Mouse (Mus musculus) limb, embryonic 15.5 days (tissue): Measurements from ENCODE around the gene Zfp69. TPM values are rescaled to one million over a fixed set of nuclear protein-coding genes. Genes with fewer than 3 reads are reported as not detected.
A peak's percentile ranks its signal among the peaks of the same experiment; 100 is the strongest.

Source experiments
- ATAC-seq: fragments of 200-750 bp; cut with Nextera tagmentation; 2 replicates; pipeline ENCODE4 v1.8.0; 2017; ENCODE audit warnings: low read depth, moderate TSS enrichment; ENCODE audit not compliant: insufficient number of reproducible peaks, low FRiP score, low TSS enrichment
- H3K27ac ChIP-seq: fragments of 300-500 bp; sonication (generic); 2 replicates; pipeline ENCODE4 v1.5.1; 2015; ENCODE audit warnings: moderate library complexity, mild to moderate bottlenecking, inconsistent platforms
- H3K27me3 ChIP-seq: fragments of 300-500 bp; sonication (generic); 2 replicates; pipeline ENCODE4 v1.6.1; 2015; ENCODE audit warnings: inconsistent platforms
- H3K36me3 ChIP-seq: fragments of 300-500 bp; sonication (generic); 2 replicates; pipeline ENCODE4 v1.6.1; 2015; ENCODE audit warnings: inconsistent platforms
- H3K4me1 ChIP-seq: fragments of 300-500 bp; sonication (generic); 2 replicates; pipeline ENCODE4 v1.6.1; 2015; ENCODE audit warnings: inconsistent platforms
- H3K4me2 ChIP-seq: fragments of 300-500 bp; sonication (generic); 2 replicates; pipeline ENCODE4 v1.6.1; 2015; ENCODE audit warnings: mild to moderate bottlenecking, inconsistent platforms
- H3K4me3 ChIP-seq: fragments of 300-500 bp; sonication (generic); 2 replicates; pipeline ENCODE4 v1.5.1; 2015; ENCODE audit warnings: mild to moderate bottlenecking, inconsistent platforms
- H3K9ac ChIP-seq: fragments of 300-500 bp; sonication (generic); 2 replicates; pipeline ENCODE4 v1.6.1; 2015; ENCODE audit warnings: inconsistent platforms
- H3K9me3 ChIP-seq: fragments of 300-500 bp; sonication (generic); 2 replicates; pipeline ENCODE4 v1.6.1; 2016; ENCODE audit warnings: inconsistent platforms
- WGBS: fragments of 180-500 bp; shearing (Covaris S2); methylation state at CpG from one replicate; pipeline ENCODE4 v1.1.7; 2015; 5-methylcytosine and 5-hydroxymethylcytosine counted together
- polyA plus RNA-seq: library from polyadenylated mRNA; unstranded; fragments of >200 nt; fragmentation: Nextera tagmentation; extraction: Ambion mirVana; gene quantifications from 2 replicates; pipeline ENCODE4 v1.2.1, GENCODE M21; 2015

Gene Zfp69
- 7.9 and 8.2 TPM in 2 replicates for polyA plus RNA-seq

GRCm38 (mm10) chr4:120951428-120951973 lies at the start of gene Zfp69:
Zfp69 (minus strand) TSS chr4:120951699.
- Histone ChIP-seq H3K27ac (peak within 1 kb of the TSS; percentile 90), H3K4me2 (peak within 1 kb of the TSS; percentile 81), H3K36me3 (peaks cover 9% of the 10 kb centered on the region), H3K9ac (peak within 1 kb of the TSS; percentile 77), H3K4me3 (peak within 1 kb of the TSS; percentile 84), H3K27me3 (no peaks in the 10 kb centered on the region), H3K4me1 (peaks cover 9% of the 10 kb centered on the region; the same call in 1 of the 2 replicates), H3K9me3 (no peaks in the 10 kb centered on the region)
- peak; percentile 97 for ATAC-seq
- under 1% methylated on average over 60 of the region's 60 CpGs for WGBS

GRCm38 (mm10) chr4:121001042-121001441 lies 49.5 kb upstream of the Zfp69 start:
- Histone ChIP-seq H3K4me2 (no peak overlapping the region), H3K4me3 (no peak overlapping the region), H3K27ac (no peak overlapping the region), H3K27me3 (no peaks in the 10 kb centered on the region), H3K9me3 (no peaks in the 10 kb centered on the region), H3K36me3 (no peaks in the 10 kb centered on the region), H3K4me1 (peaks cover 16% of the 10 kb centered on the region), H3K9ac (no peak overlapping the region)
- WGBS: 81% methylated on average over 2 of the region's 2 CpGs
- ATAC-seq: no peak

DNA sequence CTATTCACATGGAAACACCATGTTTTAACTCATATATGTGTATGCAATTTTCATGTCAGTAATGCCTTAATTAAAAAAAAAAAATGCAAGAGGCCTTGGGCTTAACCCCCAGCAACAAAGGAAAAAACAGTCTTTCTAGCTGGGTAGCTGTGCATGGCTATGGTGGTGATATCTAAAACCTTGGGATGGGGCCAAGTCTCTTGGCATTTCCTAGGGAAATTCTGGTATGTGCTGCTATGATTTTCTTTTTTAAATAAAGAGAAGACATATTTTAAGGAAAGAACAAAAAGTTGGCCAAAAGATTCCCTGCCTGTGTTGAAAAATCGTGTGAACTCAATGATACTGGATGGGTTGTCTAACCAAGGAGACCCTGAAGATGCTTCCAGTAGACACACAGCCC lies 44.4 kb upstream of the Zfp69 start:
- no peaks in the 10 kb centered on the region for H3K36me3 ChIP-seq
- no peak overlapping the region for H3K4me3 ChIP-seq
- no peak overlapping the region for H3K27ac ChIP-seq
- ATAC-seq: no peak
- no peak overlapping the region for H3K4me2 ChIP-seq
- no peaks in the 10 kb centered on the region for H3K9me3 ChIP-seq
- no peak overlapping the region for H3K9ac ChIP-seq
- no peaks in the 10 kb centered on the region for H3K27me3 ChIP-seq
- 68% methylated on average over 1 of the region's 1 CpGs for WGBS
- H3K4me1 ChIP-seq: no peaks in the 10 kb centered on the region

DNA sequence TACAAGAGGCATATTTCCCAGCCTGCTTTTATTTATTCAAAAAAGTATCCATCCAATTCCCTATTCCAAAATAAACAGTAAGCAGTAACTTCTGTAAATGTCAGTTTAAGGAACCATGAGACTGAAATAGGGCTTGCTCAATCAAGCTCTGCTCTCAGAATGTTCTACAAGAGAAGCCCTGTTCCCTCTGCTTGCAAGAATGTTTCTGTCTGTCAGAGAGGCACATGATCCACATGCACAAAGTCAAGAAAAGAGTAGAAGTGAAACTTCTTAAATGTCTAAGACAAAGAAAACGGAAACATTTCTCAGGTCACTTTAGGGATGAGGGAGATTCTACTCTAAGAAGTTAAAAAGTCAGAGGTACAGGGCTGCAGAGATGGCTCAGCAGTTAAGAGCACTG lies 41.5 kb upstream of the Zfp69 start:
- Histone ChIP-seq H3K27ac (no peak overlapping the region), H3K27me3 (no peaks in the 10 kb centered on the region), H3K4me3 (no peak overlapping the region), H3K4me1 (0 out of 2 replicates have a peak, but pooled peaks cover 4% of the 10 kb centered on the region), H3K4me2 (no peak overlapping the region), H3K9me3 (no peaks in the 10 kb centered on the region), H3K9ac (no peak overlapping the region), H3K36me3 (no peaks in the 10 kb centered on the region)
- ATAC-seq: no peak
- WGBS: 77% methylated on average over 1 of the region's 1 CpGs

- Histone ChIP-seq H3K4me2 (no peak overlapping the region), H3K27me3 (no peaks in the 10 kb centered on the region), H3K4me3 (no peak overlapping the region), H3K9me3 (no peaks in the 10 kb centered on the region), H3K4me1 (0 out of 2 replicates have a peak, but pooled peaks cover 4% of the 10 kb centered on the region), H3K27ac (no peak overlapping the region), H3K9ac (no peak overlapping the region), H3K36me3 (no peaks in the 10 kb centered on the region)
- WGBS: 71% methylated on average over 2 of the region's 2 CpGs
- no peak for ATAC-seq
Observed at GRCm38 (mm10) chr4:120992284-120992683, 40.8 kb upstream of the Zfp69 start.

DNA sequence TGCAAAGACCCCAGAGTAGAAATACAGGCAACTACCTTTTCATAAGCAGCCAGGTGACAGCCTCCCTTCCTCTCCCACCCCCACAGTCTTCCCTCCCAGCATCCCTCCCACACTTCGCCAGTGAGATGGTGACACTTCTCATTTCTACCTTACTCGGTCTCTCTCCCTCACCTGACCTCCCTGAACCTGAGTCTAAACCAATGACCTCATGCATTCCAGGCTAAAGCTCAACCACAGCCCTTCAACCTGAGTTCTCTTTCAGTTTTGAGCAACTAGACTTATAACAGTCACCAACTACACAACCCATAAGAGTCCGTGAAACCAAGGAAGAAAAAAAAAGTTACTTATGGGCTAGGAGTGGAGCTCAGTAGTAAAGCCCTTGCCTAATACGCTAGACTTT lies 35.8 kb upstream of the Zfp69 start:
- no peak overlapping the region for H3K4me2 ChIP-seq
- no peak overlapping the region for H3K27ac ChIP-seq
- H3K9ac ChIP-seq: no peak overlapping the region
- H3K4me3 ChIP-seq: no peak overlapping the region
- H3K27me3 ChIP-seq: no peaks in the 10 kb centered on the region
- no peak for ATAC-seq
- no peaks in the 10 kb centered on the region for H3K9me3 ChIP-seq
- peaks cover 9% of the 10 kb centered on the region for H3K36me3 ChIP-seq
- H3K4me1 ChIP-seq: 0 out of 2 replicates have a peak, but pooled peaks cover 4% of the 10 kb centered on the region
- WGBS: 67% methylated on average over 4 of the region's 4 CpGs

DNA sequence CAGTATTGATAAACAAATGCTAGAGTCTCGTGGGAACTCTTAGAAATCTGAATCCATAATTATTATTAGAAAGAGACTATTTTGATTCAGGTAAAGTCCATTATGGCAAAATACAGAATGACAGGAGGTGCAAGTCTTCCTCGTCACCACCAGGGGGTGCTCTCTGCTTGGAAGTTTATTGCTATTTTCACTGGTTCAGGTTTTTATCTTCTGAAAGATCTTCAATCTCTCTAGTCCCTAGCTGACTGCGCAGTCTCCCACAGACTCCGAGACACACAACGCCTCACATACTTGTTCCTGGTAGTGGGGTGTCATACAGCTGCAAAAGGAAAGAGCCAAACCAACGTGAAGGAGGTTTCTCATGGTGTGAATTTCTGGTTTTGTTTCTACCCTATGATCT lies 34.9 kb upstream of the Zfp69 start:
- Histone ChIP-seq H3K4me2 (no peak overlapping the region), H3K4me3 (no peak overlapping the region), H3K4me1 (0 out of 2 replicates have a peak, but pooled peaks cover 4% of the 10 kb centered on the region), H3K9ac (no peak overlapping the region), H3K9me3 (no peaks in the 10 kb centered on the region), H3K27ac (no peak overlapping the region), H3K36me3 (peaks cover 13% of the 10 kb centered on the region), H3K27me3 (no peaks in the 10 kb centered on the region)
- 19% methylated on average over 6 of the region's 6 CpGs for WGBS
- ATAC-seq: no peak

GRCm38 (mm10) chr4:120978221-120978620 lies 26.7 kb upstream of the Zfp69 start:
- no peak overlapping the region for H3K4me3 ChIP-seq
- no peaks in the 10 kb centered on the region for H3K4me1 ChIP-seq
- H3K36me3 ChIP-seq: peaks cover 35% of the 10 kb centered on the region
- H3K27ac ChIP-seq: no peak overlapping the region
- 78% methylated on average over 3 of the region's 3 CpGs for WGBS
- no peak overlapping the region for H3K9ac ChIP-seq
- no peaks in the 10 kb centered on the region for H3K9me3 ChIP-seq
- no peak overlapping the region for H3K4me2 ChIP-seq
- ATAC-seq: no peak
- no peaks in the 10 kb centered on the region for H3K27me3 ChIP-seq

GRCm38 (mm10) chr4:120975428-120975734 lies 23.9 kb upstream of the Zfp69 start:
- no peak overlapping the region for H3K4me3 ChIP-seq
- no peaks in the 10 kb centered on the region for H3K9me3 ChIP-seq
- no peaks in the 10 kb centered on the region for H3K4me1 ChIP-seq
- ATAC-seq: no peak
- no peaks in the 10 kb centered on the region for H3K27me3 ChIP-seq
- H3K9ac ChIP-seq: no peak overlapping the region
- WGBS: 88% methylated on average over 4 of the region's 4 CpGs
- peaks cover 36% of the 10 kb centered on the region for H3K36me3 ChIP-seq
- no peak overlapping the region for H3K4me2 ChIP-seq
- H3K27ac ChIP-seq: no peak overlapping the region

- Histone ChIP-seq H3K9me3 (no peaks in the 10 kb centered on the region), H3K4me2 (no peak overlapping the region), H3K36me3 (peaks cover 37% of the 10 kb centered on the region), H3K9ac (no peak overlapping the region), H3K27ac (no peak overlapping the region), H3K4me3 (no peak overlapping the region), H3K4me1 (no peaks in the 10 kb centered on the region), H3K27me3 (no peaks in the 10 kb centered on the region)
- 84% methylated on average over 11 of the region's 11 CpGs for WGBS
- ATAC-seq: no peak
Observed at GRCm38 (mm10) chr4:120974711-120975427, 23.4 kb upstream of the Zfp69 start.

DNA sequence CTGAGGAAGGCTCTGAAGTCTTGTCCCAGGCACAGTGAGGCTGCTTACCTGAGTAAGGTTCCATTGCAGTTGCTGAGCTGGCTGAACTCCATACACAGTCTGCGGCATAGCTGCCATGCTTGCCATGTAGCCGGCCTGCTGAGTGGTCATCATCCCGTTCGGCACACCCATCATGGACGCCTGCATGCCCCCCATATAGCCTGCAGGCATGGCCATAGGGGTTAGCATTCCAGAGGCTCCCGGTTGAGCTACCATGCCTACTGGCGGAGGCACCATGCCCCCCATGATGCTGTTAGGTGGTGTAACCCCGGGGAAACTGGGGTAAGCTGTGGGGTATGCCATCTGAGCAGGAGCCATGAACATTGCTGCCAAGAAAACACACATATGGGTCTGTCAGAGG lies 20.3 kb upstream of the Zfp69 start:
- Histone ChIP-seq H3K36me3 (peaks cover 51% of the 10 kb centered on the region), H3K27me3 (no peaks in the 10 kb centered on the region), H3K9ac (no peak overlapping the region), H3K4me3 (no peak overlapping the region), H3K27ac (no peak overlapping the region), H3K4me2 (no peak overlapping the region), H3K9me3 (no peaks in the 10 kb centered on the region), H3K4me1 (no peaks in the 10 kb centered on the region)
- 90% methylated on average over 8 of the region's 8 CpGs for WGBS
- ATAC-seq: no peak

DNA sequence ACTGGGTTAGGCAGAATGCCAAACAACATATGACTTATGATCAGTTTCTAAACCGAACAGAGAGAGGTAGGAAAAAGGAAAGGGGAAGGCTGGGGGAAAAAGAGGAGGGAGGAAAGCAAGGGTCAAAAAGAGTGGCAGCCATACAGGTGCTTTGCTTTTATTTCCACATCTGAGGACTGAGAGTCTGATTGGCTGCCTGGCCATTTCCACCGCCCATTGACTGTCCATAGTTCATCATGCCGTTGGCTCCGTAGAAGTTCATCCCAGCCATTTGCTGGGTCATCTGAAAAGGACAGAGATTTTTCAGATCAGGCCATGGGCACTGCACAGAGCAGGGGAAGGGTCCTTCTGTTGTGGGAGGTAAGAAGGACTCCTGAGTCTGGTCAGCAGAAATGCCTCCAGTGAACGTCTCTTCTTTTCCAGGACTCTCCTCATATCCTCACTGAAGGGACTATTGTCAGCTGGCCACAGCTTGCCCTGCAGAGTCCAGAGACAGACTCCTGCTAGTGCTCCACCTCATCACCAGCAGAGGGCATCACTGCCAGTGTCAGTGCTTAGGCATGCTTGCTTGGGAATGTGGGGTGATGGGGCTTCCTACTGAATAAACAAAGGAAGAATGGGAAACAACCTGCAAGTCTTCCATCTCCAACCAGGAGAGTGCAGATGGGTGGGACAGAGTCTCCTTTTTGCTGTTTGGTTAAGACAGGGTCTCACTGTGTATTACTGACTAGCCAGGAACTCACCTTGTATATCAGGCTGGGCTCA lies 18.1 kb upstream of the Zfp69 start:
- Histone ChIP-seq H3K27me3 (no peaks in the 10 kb centered on the region), H3K4me2 (no peak overlapping the region), H3K27ac (no peak overlapping the region), H3K36me3 (peaks cover 46% of the 10 kb centered on the region), H3K4me3 (no peak overlapping the region), H3K4me1 (no peaks in the 10 kb centered on the region), H3K9ac (no peak overlapping the region), H3K9me3 (no peaks in the 10 kb centered on the region)
- 81% methylated on average over 5 of the region's 5 CpGs for WGBS
- no peak; the same call in 1 of the 2 replicates for ATAC-seq
